Mouse (Mus musculus) megakaryocyte progenitor cell, adult 5-6 weeks (primary cell): Measurements from ENCODE around the gene Hspb1. TPM values are rescaled to one million over a fixed set of nuclear protein-coding genes. Genes with fewer than 3 reads are reported as not detected.

Experiments used
- ATAC-seq: replicated peaks from 2 replicates; pipeline ENCODE4 v1.8.0; 2016; ENCODE audit warnings: mild to moderate bottlenecking, moderate TSS enrichment, inconsistent platforms; ENCODE audit not compliant: poor library complexity
- total RNA-seq, 2 experiments: library from RNA; stranded (forward) in 1 of 2; stranded (reverse) in 1 of 2; fragments of 157-497, 149-512 nt in 1 of 2; fragments of 200-1000 nt in 1 of 2; gene quantifications; 2 replicates each; pipeline versions ENCODE4 v1.2.3 to v1.2.4; 2015 to 2017

Hspb1 gene
- total RNA-seq (2015) = not detected in 2 replicates
- total RNA-seq (2017) = not detected in 2 replicates

DNA sequence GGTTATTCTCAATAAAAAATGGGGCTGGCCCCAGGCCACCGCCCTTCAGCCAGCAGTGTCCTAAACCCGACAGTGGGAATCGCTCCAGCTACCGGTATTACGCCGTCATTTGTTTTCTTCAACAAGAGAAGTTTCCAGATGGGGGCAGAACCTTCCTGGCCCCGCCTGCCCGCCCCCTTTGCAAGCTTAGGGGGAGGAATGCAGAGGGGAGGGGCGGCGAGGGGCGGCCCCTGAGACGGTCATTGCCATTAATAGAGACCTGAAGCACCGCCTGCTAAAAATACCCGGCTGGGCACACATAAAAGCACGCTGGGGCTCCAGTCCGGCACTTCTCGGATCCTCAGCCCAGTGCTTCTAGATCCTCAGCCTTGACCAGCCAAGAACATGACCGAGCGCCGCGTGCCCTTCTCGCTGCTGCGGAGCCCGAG is at the start of gene Hspb1:
TSS of gene Hspb1 (plus strand) at position 245 of the 428 bp plus-strand sequence.
- ATAC-seq = peak; percentile 31

- no peak for ATAC-seq
Measured at GRCm38 (mm10) chr5:135841651-135842050, 46.1 kb upstream of the Hspb1 start.

- ATAC-seq = peak; percentile 68
Measured at GRCm38 (mm10) chr5:135843418-135843817, 44.3 kb upstream of the Hspb1 start.

- ATAC-seq = no peak
Measured at GRCm38 (mm10) chr5:135845676-135846320, 41.9 kb upstream of the Hspb1 start.

DNA sequence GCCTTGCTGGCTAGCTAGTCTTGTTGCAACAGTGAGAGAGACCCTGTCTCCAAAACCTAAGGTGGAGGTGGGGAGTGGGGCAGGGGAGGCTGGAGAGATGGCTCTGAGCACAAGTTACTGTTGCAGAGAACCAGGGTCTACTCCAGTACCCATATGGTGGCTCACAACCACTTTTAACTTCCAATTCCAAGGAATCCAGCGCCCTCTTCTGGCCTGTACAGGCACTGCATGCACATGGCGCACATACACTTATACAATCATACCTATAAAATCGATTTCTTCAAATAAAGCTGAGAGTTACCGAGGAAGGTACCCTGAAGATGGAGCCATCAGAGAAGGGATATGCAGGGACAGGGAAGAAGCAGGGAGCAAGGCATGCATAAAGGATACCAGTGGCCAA is 40.3 kb upstream of the Hspb1 start:
- no peak for ATAC-seq

DNA sequence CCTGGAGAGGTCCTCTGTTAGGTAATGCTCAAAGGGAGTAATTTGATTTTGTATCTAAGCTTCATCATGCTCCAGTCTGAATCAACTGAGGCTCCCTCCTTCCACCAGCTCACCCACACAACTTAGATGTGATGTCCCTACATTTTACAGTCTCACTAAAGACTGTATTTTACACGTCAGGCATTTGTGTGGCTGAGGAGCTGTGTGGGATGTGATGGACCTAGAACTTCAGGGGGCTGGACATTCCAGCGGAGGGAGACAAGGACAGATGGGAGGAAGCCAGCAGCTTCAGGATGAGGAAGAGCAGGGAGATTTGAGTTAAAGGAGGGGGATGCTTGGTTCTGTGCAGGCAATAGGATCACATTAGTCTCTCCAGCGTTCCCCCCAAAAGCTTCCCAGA is 39.8 kb upstream of the Hspb1 start:
- no peak for ATAC-seq

- ATAC-seq = no peak
Measured at GRCm38 (mm10) chr5:135851024-135851423, 36.7 kb upstream of the Hspb1 start.

- ATAC-seq = no peak
Measured at GRCm38 (mm10) chr5:135851481-135851880, 36.2 kb upstream of the Hspb1 start.

GRCm38 (mm10) chr5:135852421-135852820 is 35.3 kb upstream of the Hspb1 start:
- no peak; the same call in 1 of the 2 replicates for ATAC-seq

DNA sequence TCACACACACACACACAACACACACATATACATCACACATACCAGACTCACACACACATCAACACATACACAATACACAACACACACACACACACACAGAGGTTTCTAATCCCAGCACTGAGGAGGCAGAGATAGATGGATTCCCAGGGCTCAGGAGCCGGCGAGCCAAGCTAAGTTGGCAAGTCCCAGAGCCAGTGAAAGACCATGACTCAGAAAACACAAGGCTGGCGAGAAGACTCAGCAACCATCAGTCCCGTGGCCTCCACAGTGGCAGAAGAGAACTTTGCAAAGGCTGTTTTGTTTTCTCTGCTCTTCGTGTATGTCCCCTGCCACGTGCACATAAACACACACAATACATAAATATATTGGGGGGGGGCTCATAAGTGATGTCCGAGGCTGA is 34.0 kb upstream of the Hspb1 start:
- no peak for ATAC-seq

DNA sequence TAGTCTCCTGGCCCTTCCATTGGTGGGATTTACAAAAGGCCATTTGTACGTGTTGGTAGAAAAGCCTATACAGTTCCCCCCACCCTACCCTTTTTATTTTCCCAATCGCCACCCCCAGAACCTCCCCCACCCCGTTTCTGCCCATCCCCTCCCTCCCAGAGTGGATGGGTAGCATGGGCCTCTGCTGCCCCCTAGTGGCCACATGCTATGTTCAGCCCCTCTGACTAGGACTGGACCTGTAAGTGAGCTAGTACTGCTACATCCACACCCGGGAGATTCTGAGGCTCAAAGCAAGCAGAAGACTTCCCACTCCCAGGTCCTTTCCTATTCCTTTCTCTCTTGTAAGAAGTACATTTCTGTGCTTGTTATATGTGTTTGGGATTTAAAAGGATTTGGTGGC is 32.6 kb upstream of the Hspb1 start:
- ATAC-seq = peak; percentile 87

DNA sequence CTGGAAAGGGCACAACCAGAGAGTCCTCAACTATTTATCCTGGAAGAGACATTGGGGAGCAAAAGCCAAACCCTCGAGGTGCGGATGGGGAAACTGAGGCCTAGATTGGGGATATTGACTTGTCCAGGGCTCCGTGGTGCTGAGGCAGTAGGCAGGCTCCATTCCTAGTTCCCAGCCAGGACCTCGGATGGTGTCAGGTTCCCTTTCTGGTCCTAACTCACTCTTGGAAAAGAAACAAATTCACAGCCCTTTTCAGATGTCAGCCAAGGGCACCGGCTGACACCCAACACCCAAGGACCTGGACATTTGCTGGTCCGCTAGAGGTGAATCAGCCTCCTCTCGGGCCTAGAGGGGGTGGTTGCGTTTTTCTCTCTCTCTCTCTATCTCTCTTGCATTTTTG is 21.1 kb upstream of the Hspb1 start:
- ATAC-seq = no peak

GRCm38 (mm10) chr5:135867637-135868593 is 19.8 kb upstream of the Hspb1 start:
- ATAC-seq = no peak

DNA sequence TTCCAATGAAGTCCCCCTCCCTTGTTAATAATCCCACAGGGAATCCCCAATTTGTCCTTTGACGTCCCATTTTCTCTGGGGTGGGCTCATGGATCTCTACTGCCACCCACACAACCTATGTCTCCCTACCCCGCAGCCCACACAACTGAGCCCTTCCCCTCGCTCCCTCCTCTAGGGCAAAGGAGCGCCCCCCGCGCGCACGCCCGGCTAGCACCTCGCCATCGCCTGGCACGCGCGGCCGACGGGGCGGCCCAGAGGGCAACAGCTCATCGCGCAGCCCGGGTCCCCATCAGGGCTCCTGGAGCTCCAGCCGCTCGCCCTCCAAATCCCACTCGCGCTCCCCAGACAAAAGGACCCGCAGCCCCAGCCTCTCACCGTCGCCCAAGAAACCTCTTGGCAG is 19.1 kb upstream of the Hspb1 start:
- ATAC-seq = no peak

DNA sequence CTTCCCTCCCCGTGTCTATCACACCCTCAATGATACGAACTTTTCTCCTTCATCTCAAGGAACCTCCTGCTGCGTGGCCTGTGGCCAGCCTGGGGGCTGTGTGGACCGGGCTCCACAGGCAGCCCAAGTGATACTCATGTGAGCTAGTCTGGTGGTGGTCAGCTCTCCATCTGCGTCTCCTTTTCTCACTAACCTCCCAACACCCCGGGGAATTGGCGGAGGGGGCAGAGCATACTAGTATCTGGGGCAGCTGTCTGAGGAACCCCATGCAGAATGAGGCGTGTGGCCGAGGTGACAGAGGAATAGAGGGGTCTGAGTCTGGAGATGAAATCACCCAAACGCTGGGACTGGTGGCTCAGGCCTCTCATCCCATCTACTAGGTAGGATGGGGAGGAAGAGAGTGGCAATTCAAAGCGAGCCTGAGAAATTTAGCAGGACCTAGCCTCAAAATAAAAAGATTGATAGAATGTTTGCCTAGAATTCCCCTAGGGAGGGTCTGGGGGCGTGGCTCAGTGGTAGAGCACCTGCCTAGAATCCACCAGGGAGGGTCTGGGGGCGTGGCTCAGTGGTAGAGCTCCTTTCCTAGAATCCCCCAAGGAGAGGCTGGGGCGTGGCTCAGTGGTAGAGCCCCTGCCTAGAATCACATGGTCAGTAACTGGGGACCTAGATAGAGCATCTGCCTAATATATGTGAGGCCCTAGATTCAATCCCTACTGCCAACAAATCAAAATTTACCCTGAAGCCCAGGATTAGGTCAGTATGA is 17.9 kb upstream of the Hspb1 start:
- ATAC-seq = no peak

DNA sequence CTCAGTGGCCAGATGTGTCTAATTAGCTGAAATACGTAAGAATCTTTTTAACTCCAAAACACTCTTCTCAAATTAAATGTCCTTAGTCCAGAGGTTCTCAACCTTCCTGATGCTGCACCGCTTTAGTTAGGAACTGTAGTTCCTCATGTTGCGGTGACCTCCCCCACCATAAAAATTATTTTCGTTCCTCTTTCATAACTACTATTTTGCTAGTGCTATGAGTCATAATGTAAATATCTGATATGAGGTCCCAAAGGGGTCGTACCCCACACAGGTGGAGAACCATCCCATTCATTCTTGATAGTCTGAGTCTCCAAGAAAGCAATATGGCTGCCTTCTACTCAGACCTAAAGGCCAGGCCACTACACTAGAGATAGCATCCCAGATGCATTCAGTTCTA is 17.2 kb upstream of the Hspb1 start:
- peak; percentile 20; the same call in 1 of the 2 replicates for ATAC-seq

DNA sequence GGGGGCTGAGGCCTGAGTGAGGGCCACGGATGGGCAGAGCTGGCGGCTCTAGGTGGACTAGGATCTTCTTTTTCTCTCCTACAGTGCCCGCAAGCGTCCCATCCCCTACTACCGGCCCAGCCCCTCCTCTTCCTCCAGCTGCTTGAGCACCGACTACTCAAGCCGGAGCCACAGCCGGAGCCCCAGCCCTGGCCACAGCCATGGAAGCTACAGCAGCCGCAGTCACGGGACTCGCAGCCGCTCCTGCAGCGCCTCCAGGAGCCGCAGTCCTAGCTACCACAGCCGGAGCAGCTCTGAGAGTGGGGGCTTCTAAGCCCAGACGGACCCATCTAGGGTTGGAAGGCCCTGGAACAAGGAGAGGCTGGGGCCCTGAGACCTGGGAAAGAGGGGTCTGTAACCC is 14.7 kb upstream of the Hspb1 start:
- peak; percentile 30; the same call in 1 of the 2 replicates for ATAC-seq

DNA sequence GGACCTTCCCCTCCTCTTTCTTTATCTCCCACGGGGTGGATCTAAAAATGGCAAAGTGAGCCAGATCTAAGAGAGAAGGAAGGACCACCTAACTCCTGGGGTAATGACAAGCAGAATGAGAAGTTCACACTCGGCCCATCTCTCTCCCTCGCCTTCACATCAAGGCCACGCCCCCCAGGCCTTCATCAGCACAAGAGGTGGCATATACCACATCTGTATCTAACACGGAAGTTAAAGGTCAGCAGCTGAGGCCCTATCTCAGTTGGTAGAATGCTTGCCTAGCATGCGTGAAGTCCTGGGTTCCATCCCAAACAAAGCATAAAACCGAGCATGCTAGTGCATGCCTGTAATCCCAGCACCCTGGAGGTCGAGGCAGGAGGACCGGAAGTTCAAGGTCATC is 14.0 kb upstream of the Hspb1 start:
- no peak for ATAC-seq

DNA sequence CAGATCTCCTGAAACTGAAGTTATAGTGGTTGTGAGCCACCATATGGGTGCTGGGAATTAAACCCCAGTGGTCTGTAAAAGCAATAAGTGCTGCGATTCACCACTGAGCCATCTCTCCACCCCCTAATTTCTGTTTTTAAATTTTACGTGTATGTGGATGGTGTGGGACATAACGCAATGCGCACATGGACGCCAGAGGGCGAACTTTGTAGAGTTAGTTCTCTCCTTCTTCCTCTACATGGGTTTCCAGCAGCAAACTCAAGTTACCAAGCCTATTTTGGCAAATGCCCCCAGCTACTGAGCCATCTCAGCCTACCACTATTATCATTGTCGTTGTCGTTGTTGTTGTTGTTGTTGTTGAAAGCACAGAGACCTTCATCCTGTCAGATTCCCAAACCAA is 10.5 kb upstream of the Hspb1 start:
- peak; percentile 60 for ATAC-seq

- ATAC-seq = peak; percentile 73
Measured at GRCm38 (mm10) chr5:135877831-135878231, 9.9 kb upstream of the Hspb1 start.

GRCm38 (mm10) chr5:135879449-135880158 is 8.1 kb upstream of the Hspb1 start:
- ATAC-seq = peak; percentile 93
